Mouse (Mus musculus): Measurements from ENCODE around the gene Klf9.

The Klf9 gene

DNA sequence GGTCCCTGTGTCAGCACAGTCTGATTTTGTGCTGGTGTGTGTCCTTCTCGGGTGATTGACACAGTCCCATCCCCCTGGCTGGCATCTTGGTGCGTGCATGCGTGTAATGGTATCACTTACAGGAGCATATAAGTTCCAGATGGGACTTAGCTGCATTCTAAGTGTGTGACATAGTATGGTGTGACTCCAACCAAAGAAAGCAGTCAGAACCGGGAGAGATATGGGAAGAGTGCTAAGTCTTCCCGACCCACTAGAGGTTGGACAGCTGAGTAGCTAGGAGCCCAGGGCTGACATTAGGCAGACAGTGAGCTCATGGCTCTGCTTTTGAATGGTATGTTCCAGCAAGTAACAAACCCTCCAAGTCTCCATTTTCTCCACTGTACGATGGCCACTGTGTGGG is 21.9 kb downstream of the Klf9 start:
- in situ Hi-C loops (cut with MboI, MseI), result no loop called here

DNA sequence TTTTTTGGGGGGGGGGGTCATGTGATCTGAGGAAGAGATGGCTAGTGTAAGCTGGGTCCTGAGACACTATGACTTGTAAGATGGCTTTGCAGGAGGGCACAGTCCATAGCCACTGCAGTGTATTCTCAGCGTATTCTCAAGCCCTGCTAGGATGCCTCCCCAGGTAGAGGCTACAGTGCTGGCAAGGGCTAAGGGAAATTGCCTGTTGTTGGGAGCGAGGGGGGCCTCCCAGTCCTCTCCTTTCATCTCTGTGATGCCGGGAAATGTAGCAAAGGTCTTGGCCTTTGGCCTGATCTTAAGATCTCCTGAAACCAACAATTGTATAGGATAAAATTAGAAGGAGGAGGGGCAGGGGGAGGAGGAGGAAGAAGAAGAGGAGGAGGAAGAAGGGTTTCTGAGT is 22.3 kb downstream of the Klf9 start:
- in situ Hi-C loops (cut with MboI, MseI), result no loop called here

- in situ Hi-C loops (cut with MboI, MseI), result no loop called here
Measured at GRCm38 (mm10) chr19:23164651-23165240, 23.7 kb downstream of the Klf9 start.

DNA sequence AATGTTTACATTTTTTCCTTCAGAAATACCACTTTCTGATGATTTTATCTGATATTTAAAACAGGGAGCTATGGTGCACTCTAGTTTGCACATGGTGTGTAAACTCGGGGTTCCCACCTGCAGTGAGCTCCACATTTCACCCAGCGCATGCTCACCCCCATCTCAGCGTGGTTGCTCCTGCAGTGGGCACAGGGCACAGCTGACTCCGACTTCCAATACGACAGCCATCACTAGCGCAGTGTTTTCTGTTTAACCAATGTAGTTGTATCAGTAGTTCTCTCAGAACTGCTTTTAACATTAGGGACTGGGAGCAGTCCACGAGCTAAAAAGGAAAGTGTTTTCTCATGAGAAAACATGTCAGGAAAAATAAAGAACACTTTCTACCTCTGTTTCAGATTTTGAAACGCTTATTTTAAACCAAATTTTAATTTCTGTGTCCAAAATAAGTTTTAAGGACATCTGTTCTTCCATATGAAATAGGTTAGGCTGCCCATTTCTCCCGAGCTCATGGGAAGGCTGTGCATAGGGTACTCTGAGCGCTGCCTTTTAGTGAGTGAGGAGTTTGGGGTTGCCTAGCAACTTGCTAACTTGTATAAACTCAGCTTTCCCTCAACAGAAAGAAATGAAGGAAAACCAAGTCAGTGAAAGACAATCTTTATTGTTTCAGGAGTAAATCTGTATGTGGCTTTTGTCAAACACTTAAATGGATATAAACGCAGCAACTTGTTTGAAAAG is 25.7 kb downstream of the Klf9 start:
- in situ Hi-C loops (cut with MboI, MseI), result no loop called here

- in situ Hi-C loops (cut with MboI, MseI), result no loop called here
Measured at GRCm38 (mm10) chr19:23168899-23169658, 28.1 kb downstream of the Klf9 start.

DNA sequence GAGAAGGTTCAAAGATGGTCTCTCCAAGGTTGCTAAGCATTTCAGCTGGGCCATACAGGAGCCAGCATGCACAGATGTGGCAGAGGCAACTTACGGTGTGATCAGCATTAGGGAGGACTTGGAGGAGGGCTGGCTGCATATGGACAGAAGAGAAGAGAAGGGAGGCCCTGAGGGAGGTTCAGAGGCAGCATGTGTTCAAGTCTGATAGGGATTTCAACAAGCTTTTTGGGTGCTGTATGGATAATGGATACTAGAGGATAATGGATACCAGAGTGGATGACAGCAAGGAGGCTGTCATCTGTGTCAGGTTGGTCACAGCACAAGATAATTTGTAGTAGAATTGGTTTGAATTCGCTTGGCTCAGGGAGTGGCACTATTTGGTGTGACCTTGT is 28.6 kb downstream of the Klf9 start:
- in situ Hi-C loops (cut with MboI, MseI), result no loop called here

DNA sequence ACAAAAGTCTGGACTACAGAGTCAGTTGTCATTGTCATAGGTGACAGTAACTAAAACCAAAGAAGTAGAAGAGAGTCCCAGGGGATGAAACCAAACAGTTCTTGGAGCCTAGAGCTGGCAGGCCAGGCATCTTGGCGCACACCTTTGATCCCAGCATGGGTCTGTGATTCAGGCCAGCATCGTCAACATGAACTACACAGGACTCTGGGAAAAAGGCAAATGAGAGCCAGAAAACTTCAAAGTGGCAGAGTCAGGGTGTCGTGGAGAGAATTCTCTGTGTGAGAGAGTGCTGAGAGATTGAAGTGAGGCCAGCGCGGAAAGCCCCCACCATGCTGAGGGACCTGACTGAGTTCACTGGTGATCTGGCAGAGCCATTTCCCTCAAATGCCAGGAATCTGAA is 29.4 kb downstream of the Klf9 start:
- in situ Hi-C loops (cut with MboI, MseI), result no loop called here

- in situ Hi-C loops (cut with MboI, MseI), result no loop called here
Measured at GRCm38 (mm10) chr19:23171136-23171535, 30.1 kb downstream of the Klf9 start.

DNA sequence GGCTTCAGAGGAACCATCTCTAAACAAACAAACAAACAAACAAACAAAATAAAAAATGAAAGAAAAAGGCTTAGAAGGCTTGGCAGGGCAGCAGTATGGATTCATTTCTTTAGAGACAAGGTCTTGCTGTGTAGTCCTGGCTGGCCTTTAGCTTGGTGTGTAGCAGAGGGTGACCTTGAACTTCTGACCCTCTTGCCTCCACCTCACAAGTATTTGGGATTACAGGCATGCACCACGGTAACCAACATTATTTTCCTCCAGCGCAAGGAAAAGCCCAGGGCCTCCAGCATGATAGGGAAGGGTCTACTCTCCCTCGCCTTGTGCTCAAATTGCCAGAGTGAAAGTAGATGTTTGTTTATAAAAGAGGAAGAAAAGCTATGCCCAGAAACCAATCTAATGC is 34.1 kb downstream of the Klf9 start:
- in situ Hi-C loops (cut with MboI, MseI), result no loop called here

DNA sequence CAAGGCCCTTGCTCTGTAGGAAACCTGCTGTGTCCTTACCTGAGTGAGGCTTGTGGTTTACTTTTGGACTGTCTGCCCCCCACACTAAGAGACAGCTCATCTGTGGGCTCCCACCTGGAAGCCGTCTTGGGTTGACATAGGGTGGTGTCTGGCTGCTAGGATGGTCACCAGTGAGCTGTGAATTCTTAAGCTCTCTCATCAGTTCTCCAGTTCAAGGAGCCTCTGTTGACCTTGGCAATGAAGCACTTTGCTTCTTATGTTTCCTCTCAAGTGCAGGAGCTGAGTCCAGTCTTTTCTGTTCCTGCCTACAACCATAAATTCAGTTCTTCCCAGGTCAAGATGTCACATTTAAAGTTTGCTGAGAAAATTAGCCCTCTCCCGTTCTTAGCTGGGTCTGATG is 34.5 kb downstream of the Klf9 start:
- in situ Hi-C loops (cut with MboI, MseI), result no loop called here

DNA sequence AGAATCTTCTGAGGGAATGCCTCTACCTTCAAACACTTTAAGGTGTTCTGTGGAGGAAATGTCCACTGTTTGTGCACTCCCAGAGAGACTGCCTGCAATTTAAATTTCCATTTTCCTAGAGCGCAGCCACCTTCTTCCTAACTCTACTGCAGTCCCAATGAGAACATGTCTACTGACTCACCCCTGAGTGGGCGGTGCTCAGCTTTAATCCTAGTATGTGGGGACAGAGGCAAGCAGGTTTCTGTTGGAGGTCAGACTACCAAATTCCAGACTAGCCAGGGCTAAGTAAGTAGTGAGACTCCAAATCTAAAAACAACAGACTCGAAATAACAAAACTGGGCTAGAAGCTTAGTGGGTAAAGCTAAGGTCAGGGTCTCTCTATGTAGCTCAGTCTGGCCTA is 37.5 kb downstream of the Klf9 start:
- in situ Hi-C loops (cut with MboI, MseI), result no loop called here

DNA sequence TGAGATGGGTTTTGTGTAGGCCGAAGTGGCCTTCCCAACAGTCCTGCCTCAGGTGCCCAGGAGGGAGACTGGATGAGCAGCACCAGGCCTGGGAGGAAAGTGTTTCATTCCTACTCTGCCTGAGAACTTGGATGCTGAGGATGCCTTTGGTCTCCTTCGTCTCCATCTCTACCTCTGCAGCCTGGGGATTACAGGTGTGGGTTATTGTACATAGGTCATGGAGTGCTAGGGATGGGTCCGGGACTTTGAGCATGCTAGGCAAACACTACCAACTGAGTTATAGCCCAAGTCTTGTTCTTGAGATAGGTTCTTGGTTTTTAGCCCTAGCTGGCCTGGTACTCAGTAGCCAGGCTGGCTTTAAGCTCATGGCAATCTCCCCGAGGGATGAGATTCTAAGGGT is 42.5 kb downstream of the Klf9 start:
- in situ Hi-C loops (cut with MboI, MseI), result no loop called here

- in situ Hi-C loops (cut with MboI, MseI), result no loop called here
Measured at GRCm38 (mm10) chr19:23184068-23184467, 43.0 kb downstream of the Klf9 start.

DNA sequence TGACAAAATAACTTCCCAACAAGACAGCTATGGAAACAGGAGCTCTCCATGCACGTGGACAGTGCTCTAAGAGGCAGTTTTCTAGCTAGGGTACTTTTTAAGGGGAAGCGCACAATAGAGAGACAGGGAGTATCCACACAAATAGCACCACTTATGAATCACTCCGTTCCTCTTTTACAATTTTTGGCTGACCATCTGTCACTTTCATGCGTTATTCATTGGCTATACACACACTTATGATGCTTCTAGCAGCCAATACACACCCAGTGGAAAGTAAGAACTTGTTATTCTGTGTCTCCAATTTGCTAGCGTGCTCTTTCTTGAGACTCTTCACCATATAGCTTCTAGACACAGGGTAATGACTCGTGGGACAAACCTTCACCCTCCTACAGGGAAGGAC is 46.7 kb downstream of the Klf9 start:
- in situ Hi-C loops (cut with MboI, MseI), result no loop called here

- in situ Hi-C loops (cut with MboI, MseI), result no loop called here
Measured at GRCm38 (mm10) chr19:23188986-23189385, 48.0 kb downstream of the Klf9 start.

GRCm38 (mm10) chr19:23189744-23190143 is 48.7 kb downstream of the Klf9 start:
- in situ Hi-C loops (cut with MboI, MseI), result no loop called here

DNA sequence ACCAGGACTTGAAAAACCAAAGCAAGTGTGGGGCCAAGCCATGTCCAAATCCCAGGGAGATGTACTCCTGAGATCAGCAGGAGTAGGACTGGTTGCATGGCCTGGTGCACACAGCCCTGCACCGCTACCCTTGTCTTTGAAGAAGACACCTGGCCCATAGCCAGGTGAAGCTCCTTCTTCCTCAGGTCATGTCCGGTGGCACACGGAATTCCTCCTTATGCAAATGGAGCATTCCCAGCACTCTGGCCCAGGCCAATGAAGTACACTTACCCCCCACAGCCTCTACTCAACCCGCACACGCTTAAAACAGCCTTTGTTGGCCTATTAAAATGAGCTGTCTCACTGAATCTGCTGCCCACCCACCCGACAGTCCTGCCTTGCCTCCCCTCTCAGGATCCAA is 50.5 kb downstream of the Klf9 start:
- in situ Hi-C loops (cut with MboI, MseI), result no loop called here

DNA sequence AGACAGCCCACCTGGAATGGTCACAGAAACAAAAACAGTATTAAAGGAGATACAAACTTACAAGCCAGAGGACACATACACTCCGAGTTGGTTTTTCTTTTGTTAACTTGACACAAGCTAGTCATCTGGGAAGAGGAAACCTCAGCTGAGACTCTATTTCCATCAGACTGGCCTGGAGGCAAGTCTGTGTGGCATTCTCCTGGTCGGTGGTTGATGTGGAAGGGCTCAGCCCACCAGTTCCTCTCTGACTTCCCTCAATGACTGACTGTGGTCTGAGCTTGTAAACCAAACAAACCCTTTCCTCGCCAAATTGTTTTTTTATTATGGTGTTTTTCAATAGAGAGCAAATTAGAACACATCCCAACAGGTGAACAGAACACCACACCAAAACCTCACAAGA is 52.0 kb downstream of the Klf9 start:
- in situ Hi-C loops (cut with MboI, MseI), result no loop called here

- in situ Hi-C loops (cut with MboI, MseI), result no loop called here
Measured at GRCm38 (mm10) chr19:23202106-23202505, 61.1 kb downstream of the Klf9 start.

- in situ Hi-C loops (cut with MboI, MseI), result no loop called here
Measured at GRCm38 (mm10) chr19:23203505-23204053, 62.6 kb downstream of the Klf9 start.

- in situ Hi-C loops (cut with MboI, MseI), result no loop called here
Measured at GRCm38 (mm10) chr19:23211325-23211724, 70.3 kb downstream of the Klf9 start.

- in situ Hi-C loops (cut with MboI, MseI), result no loop called here
Measured at GRCm38 (mm10) chr19:23214326-23214725, 73.3 kb downstream of the Klf9 start.
